Mouse (Mus musculus) CH12.LX (cell line): ENCODE measurements around the gene Meox2. TPM values are rescaled to one million over a fixed set of nuclear protein-coding genes. Genes with fewer than 3 reads are reported as not detected.
A peak's percentile ranks its signal among the peaks of the same experiment; 100 is the strongest.

Experiments
- DNase-seq: peaks from one replicate; pipeline ENCODE4 v3.0.0-alpha.2; 2013; ENCODE audit errors: extremely low read depth
- H3K27ac ChIP-seq: 2 replicates; pipeline ENCODE4 v1.5.1; 2012; ENCODE audit warnings: low read depth, mild to moderate bottlenecking, control low read depth, moderate library complexity; ENCODE audit not compliant: insufficient read depth
- H3K27me3 ChIP-seq: replicated peaks from 2 replicates; pipeline ENCODE3; 2012; ENCODE audit warnings: inconsistent platforms
- H3K36me3 ChIP-seq, 2 experiments: replicated peaks in 1 of 2; 2 replicates each; pipeline versions ENCODE3 to v1.6.1; 2012; ENCODE audit warnings: inconsistent platforms in 1 of 2, low read length in 1 of 2, mild to moderate bottlenecking in 1 of 2, mixed read lengths in 1 of 2, moderate library complexity in 1 of 2; ENCODE audit not compliant: control insufficient read depth in 1 of 2, insufficient read depth in 1 of 2
- H3K4me1 ChIP-seq, 2 experiments: 2 replicates each; pipeline ENCODE4 v1.6.1; 2012; ENCODE audit warnings: inconsistent platforms in 1 of 2, moderate library complexity in 1 of 2; ENCODE audit not compliant: insufficient read depth in 2 of 2, control insufficient read depth in 1 of 2
- H3K4me2 ChIP-seq: 2 replicates; pipeline ENCODE4 v1.6.1; 2012; ENCODE audit warnings: low read depth, mild to moderate bottlenecking, control low read depth; ENCODE audit not compliant: poor library complexity, insufficient read depth, severe bottlenecking
- H3K4me3 ChIP-seq, 3 experiments: fragments of 150-350 bp in 1 of 3; sonication (generic) in 1 of 3; replicated peaks in 1 of 3; 2 replicates each; pipeline versions ENCODE3 to v1.5.1; 2011 to 2012; ENCODE audit warnings: low read depth in 2 of 3, low read length in 2 of 3, mild to moderate bottlenecking in 2 of 3, moderate library complexity in 2 of 3, control low read depth in 1 of 3, improper control_type of control experiment in 1 of 3, inconsistent platforms in 1 of 3, mixed read lengths in 1 of 3; ENCODE audit not compliant: poor library complexity in 1 of 3
- H3K79me2 ChIP-seq: replicated peaks from 2 replicates; pipeline ENCODE4 v1.6.1; 2012; ENCODE audit warnings: mild to moderate bottlenecking, moderate library complexity; ENCODE audit not compliant: control insufficient read depth, poor library complexity, insufficient read depth, severe bottlenecking; ENCODE audit errors: extremely low read depth
- H3K9ac ChIP-seq: 2 replicates; pipeline ENCODE4 v1.6.1; 2012; ENCODE audit warnings: low read depth, mild to moderate bottlenecking, control low read depth, moderate library complexity; ENCODE audit not compliant: insufficient read depth
- H3K9me3 ChIP-seq: replicated peaks from 2 replicates; pipeline ENCODE3; 2012; ENCODE audit warnings: low read length, inconsistent platforms, mixed read lengths
- BHLHE40 ChIP-seq: IDR thresholded peaks from 2 replicates; pipeline ENCODE4 v1.6.1; 2011; ENCODE audit warnings: mild to moderate bottlenecking, low read depth, low read length, improper control_type of control experiment
- CTCF ChIP-seq, 2 experiments: IDR thresholded peaks in 1 of 2; conservative IDR thresholded peaks in 1 of 2; 2 replicates each; pipeline ENCODE4 v1.5.1; 2011 to 2012; ENCODE audit warnings: low read depth in 2 of 2, low read length in 2 of 2, improper control_type of control experiment in 1 of 2, inconsistent platforms in 1 of 2, mild to moderate bottlenecking in 1 of 2, moderate library complexity in 1 of 2
- EP300 ChIP-seq: IDR thresholded peaks from 2 replicates; pipeline ENCODE4 v1.6.1; 2011; ENCODE audit warnings: low read length, improper control_type of control experiment
- ETS1 ChIP-seq: conservative IDR thresholded peaks from 2 replicates; pipeline ENCODE4 v1.6.1; 2012; ENCODE audit warnings: low read depth, mild to moderate bottlenecking, inconsistent platforms, low read length, improper control_type of control experiment, moderate library complexity
- GABPA ChIP-seq: IDR thresholded peaks from 2 replicates; pipeline ENCODE4 v1.6.1; 2012; ENCODE audit warnings: low read depth, low read length, improper control_type of control experiment, inconsistent platforms; ENCODE audit not compliant: insufficient replicate concordance
- JUN ChIP-seq: IDR thresholded peaks from 2 replicates; pipeline ENCODE4 v1.6.1; 2011; ENCODE audit warnings: low read depth, mild to moderate bottlenecking, low read length, improper control_type of control experiment, moderate library complexity; ENCODE audit not compliant: insufficient read depth
- JUND ChIP-seq: conservative IDR thresholded peaks from 2 replicates; pipeline ENCODE4 v1.6.1; 2011; ENCODE audit warnings: low read depth, low read length, improper control_type of control experiment
- MAFK ChIP-seq: IDR thresholded peaks from 2 replicates; pipeline ENCODE4 v1.6.1; 2011; ENCODE audit warnings: low read length, improper control_type of control experiment; ENCODE audit not compliant: insufficient replicate concordance
- MAZ ChIP-seq: IDR thresholded peaks from 2 replicates; pipeline ENCODE4 v1.6.1; 2012; ENCODE audit warnings: low read depth, mild to moderate bottlenecking, inconsistent platforms, low read length, improper control_type of control experiment, moderate library complexity
- MYC ChIP-seq: IDR thresholded peaks from 2 replicates; pipeline ENCODE4 v1.6.1; 2011; ENCODE audit warnings: low read depth, mild to moderate bottlenecking, improper control_type of control experiment, low read length
- POLR2AphosphoS2 ChIP-seq: IDR thresholded peaks from 2 replicates; pipeline ENCODE4 v1.6.1; 2011; ENCODE audit warnings: low read depth, low read length, improper control_type of control experiment
- RAD21 ChIP-seq: IDR thresholded peaks from 2 replicates; pipeline ENCODE4 v1.6.1; 2011; ENCODE audit warnings: low read depth, mild to moderate bottlenecking, low read length, improper control_type of control experiment, moderate library complexity
- SMC3 ChIP-seq: IDR thresholded peaks from 2 replicates; pipeline ENCODE4 v1.6.1; 2011; ENCODE audit warnings: low read depth, low read length, improper control_type of control experiment
- TBP ChIP-seq: conservative IDR thresholded peaks from 2 replicates; pipeline ENCODE4 v1.6.1; 2011; ENCODE audit warnings: low read depth, low read length, improper control_type of control experiment
- TCF12 ChIP-seq: IDR thresholded peaks from 2 replicates; pipeline ENCODE4 v1.6.1; 2014; ENCODE audit warnings: low read depth, mild to moderate bottlenecking, inconsistent platforms, low read length, improper control_type of control experiment
- USF2 ChIP-seq: conservative IDR thresholded peaks from 2 replicates; pipeline ENCODE4 v1.6.1; 2011; ENCODE audit warnings: low read depth, low read length, improper control_type of control experiment
- ZC3H11A ChIP-seq: IDR thresholded peaks from 2 replicates; pipeline ENCODE4 v1.6.1; 2012; ENCODE audit warnings: low read depth, mild to moderate bottlenecking, inconsistent platforms, low read length, improper control_type of control experiment
- dilution Hi-C: fragments of 300-500 bp; cut with MboI; formaldehyde crosslinking; loops from 2 replicates; pipeline ENCODE4 v1.14.3; 2020; ENCODE audit warnings: low sequenced_read_pairs; ENCODE audit not compliant: extremely low pct_unique_long_range_greater_than_20kb, extremely low pct_ligation_motif_present
- in situ Hi-C: fragments of 300-500 bp; cut with MboI; formaldehyde crosslinking; loops from 3 replicates; pipeline ENCODE4 v1.14.3; 2019; ENCODE audit warnings: low sequenced_read_pairs, low pct_ligation_motif_present, low pct_unique_long_range_greater_than_20kb, mixed read lengths
- polyA plus RNA-seq: library from polyadenylated mRNA; unstranded; fragments of >175 nt; gene quantifications from 2 replicates; pipeline ENCODE4 v1.2.1, GENCODE M21; 2012; ENCODE audit warnings: low read depth; ENCODE audit not compliant: insufficient read length
- total RNA-seq, 2 experiments: library from RNA; depleted of rRNA; stranded (reverse); fragments of 300-350 nt in 1 of 2; fragments of >200 nt in 1 of 2; gene quantifications; 2 replicates each; pipeline ENCODE4 v1.2.3; 2012 to 2014

Gene Meox2
- total and polyA plus RNA-seq, 3 experiments = not detected

DNA sequence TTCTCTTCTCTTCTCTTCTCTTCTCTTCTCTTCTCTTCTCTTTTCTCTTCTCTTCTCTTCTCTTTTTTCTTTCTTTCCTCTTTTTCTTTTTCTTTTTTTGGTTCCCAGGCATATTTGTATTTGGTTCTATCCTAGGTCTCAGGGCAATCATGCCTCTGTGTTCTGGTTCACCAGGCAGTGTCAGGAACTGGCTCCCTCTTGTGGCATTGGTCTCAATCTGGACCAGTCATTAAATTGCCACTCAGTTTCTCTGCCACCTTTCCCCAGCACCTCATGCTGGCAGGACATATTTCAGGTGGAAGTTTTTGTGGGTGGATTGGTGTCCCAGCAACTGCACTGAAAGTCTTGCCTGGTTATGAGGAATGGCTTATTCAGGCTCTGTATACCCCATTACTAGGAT is 75.3 kb downstream of the Meox2 start:
- in situ Hi-C loops = no loop called here
- no peak overlapping the region for H3K27ac ChIP-seq

DNA sequence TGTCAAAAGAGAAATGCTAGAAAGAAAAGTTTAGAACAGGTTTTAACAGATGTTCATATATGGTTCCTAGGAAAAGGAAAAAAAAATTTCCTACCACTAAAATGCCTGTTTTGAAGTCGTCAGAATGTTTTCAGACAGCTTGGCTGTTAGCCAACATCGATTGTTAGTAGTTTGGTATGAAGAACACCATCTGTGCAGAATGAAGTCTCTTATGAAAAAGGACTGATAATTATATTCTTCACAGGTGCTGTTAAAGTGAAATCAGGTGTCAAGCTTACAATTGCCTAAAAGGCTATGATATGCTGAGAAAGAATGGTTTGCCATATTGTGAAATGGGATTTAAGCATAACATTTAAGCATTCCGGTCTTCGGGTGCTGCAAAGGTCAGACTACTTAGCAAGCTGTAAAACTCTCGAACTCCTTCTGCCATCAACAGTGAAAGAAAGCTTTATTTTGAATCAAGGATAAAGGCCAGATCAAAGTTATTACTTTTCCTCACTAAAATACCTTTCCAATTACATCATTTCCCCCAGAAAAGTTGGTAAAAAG is 80.7 kb downstream of the Meox2 start:
- dilution Hi-C loops (no loop called here), in situ Hi-C loops (no loop called here)
- H3K27me3 ChIP-seq = no peaks in the 10 kb centered on the region
- no peak overlapping the region for H3K27ac ChIP-seq
- no peak for DNase-seq
- no peaks in the 10 kb centered on the region for H3K79me2 ChIP-seq
- H3K4me3 ChIP-seq = no peak overlapping the region
- no peaks in the 10 kb centered on the region for H3K9me3 ChIP-seq
- H3K36me3 ChIP-seq = no peaks in the 10 kb centered on the region
- H3K4me2 ChIP-seq = no peak overlapping the region
- no peaks in the 10 kb centered on the region for H3K4me1 ChIP-seq
- no peak overlapping the region for H3K9ac ChIP-seq
- no peak for TF ChIP-seq RAD21
- TF ChIP-seq JUN = no peak
- TF ChIP-seq GABPA = no peak
- no peak for TF ChIP-seq EP300
- no peak for TF ChIP-seq ETS1
- no peak for TF ChIP-seq ZC3H11A
- TF ChIP-seq BHLHE40 = no peak
- TF ChIP-seq MYC = no peak
- no peak for TF ChIP-seq TCF12
- TF ChIP-seq USF2 = no peak
- TF ChIP-seq TBP = no peak
- no peak for TF ChIP-seq MAZ

More for the DNA sequence above, 75.3 kb downstream of the Meox2 start:
- H3K79me2 ChIP-seq = no peaks in the 10 kb centered on the region
- no peak overlapping the region for H3K4me2 ChIP-seq
- no peaks in the 10 kb centered on the region for H3K4me1 ChIP-seq
- H3K9ac ChIP-seq = no peak overlapping the region
- H3K9me3 ChIP-seq = no peaks in the 10 kb centered on the region
- TF ChIP-seq SMC3 (peak; percentile 47), ZC3H11A (no peak), JUND (no peak), MAFK (no peak), RAD21 (peak; percentile 38), POLR2AphosphoS2 (no peak), JUN (no peak), CTCF (conservative IDR thresholded peaks at IDR 0.05 in 1 of 2, IDR thresholded peaks at IDR 0.05 in 1 of 2; ENCODE audit: low read depth in 2 of 2, low read length in 2 of 2) (peak in 1 of 2 experiments; percentile 51; a peak in 2 of 4 replicates)
- dilution Hi-C loops = no loop called here
- no peak overlapping the region for H3K4me3 ChIP-seq
- H3K36me3 ChIP-seq = no peaks in the 10 kb centered on the region
- H3K27me3 ChIP-seq = no peaks in the 10 kb centered on the region
- DNase-seq = peak; percentile 33

Other genes starting within 250 kb of the Meox2 start
- 0.21 and 0.29 TPM in 2 replicates for gene Agmo, start 133.1 kb downstream of the Meox2 start, total RNA-seq (2012; rRNA removed)
- 0.78 and 0.89 TPM in 2 replicates for gene Agmo, start 133.1 kb downstream of the Meox2 start, total RNA-seq (2014; rRNA removed)
- 0.52 and 0.61 TPM in 2 replicates for gene Agmo, start 133.1 kb downstream of the Meox2 start, polyA plus RNA-seq